ENCODE assay signal across 10 mouse cellular contexts in genomic region chr5:92886141-92886540, GRCm38 (mm10).
DNase-seq lines count a peak whose midpoint lies in the region; ATAC-seq and TF ChIP-seq lines count a peak whose summit lies in the region.
"Had no signal": no experiment of that assay in that cellular context is flagged by ENCODE, and none has a peak within 500 bp of the region (broad histone marks: within the 10 kb centered on the region; RNA-seq: fewer than 3 reads in every experiment).

No protein-coding gene starts in this region.

- peaks cover 17% of the 10 kb centered on the region; the same call in 1 of the 2 replicates for H3K4me1 ChIP-seq in intestine, postnatal 0 days (replicated peaks; ENCODE audit: control insufficient read depth, insufficient read depth, low read length)
- H3K4me1 ChIP-seq in limb, embryonic 15.5 days = peaks cover 10% of the 10 kb centered on the region; the same call in 1 of the 2 replicates
- no peaks in the 10 kb centered on the region for H3K4me1 ChIP-seq in forebrain, postnatal 0 days (ENCODE audit: insufficient read depth)

- H3K27ac ChIP-seq in intestine, postnatal 0 days (ENCODE audit: low read depth, low read length) = peak overlapping the region; percentile 62; the same call in 1 of the 2 replicates
- no peak overlapping the region for H3K27ac ChIP-seq in limb, embryonic 15.5 days
- H3K27ac ChIP-seq in forebrain, postnatal 0 days (ENCODE audit: low read depth, low read length) = no peak overlapping the region
- H3K27ac ChIP-seq: neural tube, embryonic 15.5 days had no signal

- peak; percentile 74 for DNase-seq in MN1 (ENCODE audit: low spot score)
- DNase-seq in brain, adult 2 months (ENCODE audit: low read depth, low spot score) = peak; percentile 27
- DNase-seq in spleen, postnatal 36 days (ENCODE audit: low spot score in 2 of 2) = no peak
- no peak for DNase-seq in forebrain, postnatal 0 days
- DNase-seq in urinary bladder, postnatal 25 days (ENCODE audit: low spot score) = no peak
- DNase-seq: layer of hippocampus, adult 9-11 months; thymus, adult 18-20 months had no signal

- ATAC-seq in intestine, postnatal 0 days = peak; percentile 37
- ATAC-seq in limb, embryonic 15.5 days (ENCODE audit: insufficient number of reproducible peaks, low FRiP score, low TSS enrichment, low read depth) = peak; percentile 46; the same call in 1 of the 2 replicates
- no peak for ATAC-seq in forebrain, postnatal 0 days

- 14% methylated on average over 4 of the region's 4 CpGs for WGBS in intestine, postnatal 0 days
- WGBS in limb, embryonic 15.5 days = 29% methylated on average over 4 of the region's 4 CpGs
- WGBS in forebrain, postnatal 0 days = 69% methylated on average over 4 of the region's 4 CpGs

- no peak for TF ChIP-seq CTCF in intestine, postnatal 0 days (IDR thresholded peaks at IDR 0.05; ENCODE audit: low read depth)
- no peak for TF ChIP-seq CTCF in forebrain, postnatal 0 days (IDR thresholded peaks at IDR 0.05; ENCODE audit: low read depth)

- no peak overlapping the region for H3K4me2 ChIP-seq in intestine, postnatal 0 days (replicated peaks; ENCODE audit: low read depth)
- H3K4me2 ChIP-seq in limb, embryonic 15.5 days = no peak overlapping the region
- no peak overlapping the region for H3K4me2 ChIP-seq in forebrain, postnatal 0 days (ENCODE audit: low read depth)
- H3K4me2 ChIP-seq: neural tube, embryonic 15.5 days had no signal

- no peak overlapping the region for H3K9ac ChIP-seq in intestine, postnatal 0 days (ENCODE audit: low read depth, low read length)
- H3K9ac ChIP-seq in limb, embryonic 15.5 days = no peak overlapping the region
- no peak overlapping the region for H3K9ac ChIP-seq in forebrain, postnatal 0 days
- H3K9ac ChIP-seq: neural tube, embryonic 15.5 days had no signal

- H3K36me3 ChIP-seq in intestine, postnatal 0 days (ENCODE audit: control insufficient read depth, insufficient read depth) = no peaks in the 10 kb centered on the region
- H3K36me3 ChIP-seq in limb, embryonic 15.5 days = no peaks in the 10 kb centered on the region
- no peaks in the 10 kb centered on the region for H3K36me3 ChIP-seq in forebrain, postnatal 0 days (ENCODE audit: insufficient read depth)
- H3K36me3 ChIP-seq: neural tube, embryonic 15.5 days had no signal

- no peak overlapping the region for H3K4me3 ChIP-seq in intestine, postnatal 0 days (ENCODE audit: low read depth, low read length)
- H3K4me3 ChIP-seq in limb, embryonic 15.5 days = no peak overlapping the region
- H3K4me3 ChIP-seq in forebrain, postnatal 0 days (ENCODE audit: low read depth, low read length) = no peak overlapping the region
- H3K4me3 ChIP-seq: neural tube, embryonic 15.5 days had no signal

- H3K27me3 ChIP-seq in intestine, postnatal 0 days (replicated peaks; ENCODE audit: control insufficient read depth, insufficient read depth, low read length) = no peaks in the 10 kb centered on the region
- H3K27me3 ChIP-seq in limb, embryonic 15.5 days = no peaks in the 10 kb centered on the region
- no peaks in the 10 kb centered on the region for H3K27me3 ChIP-seq in forebrain, postnatal 0 days (ENCODE audit: insufficient read depth, low read length)
- H3K27me3 ChIP-seq: neural tube, embryonic 15.5 days had no signal

- H3K9me3 ChIP-seq in intestine, postnatal 0 days (ENCODE audit: control insufficient read depth) = no peaks in the 10 kb centered on the region
- H3K9me3 ChIP-seq in limb, embryonic 15.5 days = no peaks in the 10 kb centered on the region
- no peaks in the 10 kb centered on the region for H3K9me3 ChIP-seq in forebrain, postnatal 0 days (ENCODE audit: low read length)
- H3K9me3 ChIP-seq: neural tube, embryonic 15.5 days had no signal

Comparison
In these comparisons a context has a peak if more than half of its experiments do, and no peak if none do; other contexts are left out.
1. DNase-seq: peak in MN1 (single experiment) and brain, adult 2 months (single experiment); none in spleen, postnatal 36 days (0 of 2), forebrain, postnatal 0 days (single experiment) and urinary bladder, postnatal 25 days (single experiment).